9 mouse cellular contexts compared by ENCODE assay signal in the genomic region with DNA sequence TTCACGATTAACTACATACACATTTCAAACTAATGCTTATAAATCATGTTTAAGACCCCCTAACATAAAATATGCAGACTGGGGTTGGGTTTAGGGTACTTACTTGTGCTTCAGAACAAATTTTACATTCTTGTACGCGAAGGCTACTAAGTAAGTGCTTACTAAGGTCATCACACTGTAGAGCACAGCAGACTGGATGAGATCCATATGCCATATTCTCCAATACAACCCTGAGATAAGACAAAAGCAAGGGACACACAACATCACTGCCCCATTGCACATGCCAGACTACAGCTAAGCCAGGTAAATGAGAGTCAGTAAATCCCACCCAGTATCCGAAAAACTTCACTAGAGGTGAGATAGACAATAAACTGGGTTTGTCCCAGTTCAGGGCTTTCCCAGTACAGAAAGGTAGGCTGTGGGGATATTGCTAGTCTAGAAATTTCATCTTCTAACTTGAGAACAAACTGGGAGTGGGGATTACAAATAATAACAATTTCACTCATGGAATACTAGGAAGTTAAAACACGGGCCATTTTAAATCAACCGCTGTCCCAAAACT. TPM values are rescaled to one million over a fixed set of nuclear protein-coding genes. Genes with fewer than 3 reads are reported as not detected.
A peak's percentile ranks its signal among the peaks of the same experiment; 100 is the strongest.
DNase-seq lines count a peak whose midpoint lies in the region; ATAC-seq and TF ChIP-seq lines count a peak whose summit lies in the region.
"Had no signal": no experiment of that assay in that cellular context is flagged by ENCODE, and none has a peak within 500 bp of the region (broad histone marks: within the 10 kb centered on the region; RNA-seq: fewer than 3 reads in every experiment).

No protein-coding gene starts in this region.

- H3K4me1 ChIP-seq in heart, embryonic 15.5 days (replicated peaks): peaks cover 12% of the 10 kb centered on the region
- peaks cover 9 to 13% of the 10 kb centered on the region in 2 experiments for H3K4me1 ChIP-seq in MEL (ENCODE audit: control insufficient read depth in 1 of 2, insufficient read depth in 2 of 2, low read length in 2 of 2)
- H3K4me1 ChIP-seq in hindbrain, embryonic 11.5 days (replicated peaks; ENCODE audit: control insufficient read depth, insufficient read depth, low read length): no peaks in the 10 kb centered on the region
- H3K4me1 ChIP-seq in midbrain, embryonic 11.5 days (ENCODE audit: control insufficient read depth, insufficient read depth, low read length): peaks cover 6% of the 10 kb centered on the region; the same call in 1 of the 2 replicates

- H3K27me3 ChIP-seq in heart, embryonic 15.5 days: no peaks in the 10 kb centered on the region
- no peaks in the 10 kb centered on the region for H3K27me3 ChIP-seq in MEL (ENCODE audit: control insufficient read depth in 1 of 2, insufficient read depth in 2 of 2, low read length in 2 of 2)
- H3K27me3 ChIP-seq in hindbrain, embryonic 11.5 days (ENCODE audit: control insufficient read depth, insufficient read depth, low read length): no peaks in the 10 kb centered on the region
- no peaks in the 10 kb centered on the region for H3K27me3 ChIP-seq in midbrain, embryonic 11.5 days (ENCODE audit: control insufficient read depth, insufficient read depth, low read length)
- H3K27me3 ChIP-seq: Patski had no signal

- TF ChIP-seq EP300 in MEL (IDR thresholded peaks at IDR 0.05; ENCODE audit: low read depth in 1 of 2, low read length in 2 of 2): no peak

- no peaks in the 10 kb centered on the region for H3K9me3 ChIP-seq in heart, embryonic 15.5 days (replicated peaks)
- H3K9me3 ChIP-seq in MEL (replicated peaks; ENCODE audit: insufficient read depth, low read length): no peaks in the 10 kb centered on the region
- H3K9me3 ChIP-seq in hindbrain, embryonic 11.5 days (ENCODE audit: control insufficient read depth, low read length): no peaks in the 10 kb centered on the region
- no peaks in the 10 kb centered on the region for H3K9me3 ChIP-seq in midbrain, embryonic 11.5 days (ENCODE audit: control insufficient read depth, low read length)

- peaks cover 30% of the 10 kb centered on the region for H3K79me2 ChIP-seq in MEL (ENCODE audit: control insufficient read depth, insufficient read depth, low read length, poor library complexity)

- 32% methylated on average over 6 of the region's 6 CpGs for WGBS in heart, embryonic 15.5 days
- 43% methylated on average over 6 of the region's 6 CpGs for WGBS in hindbrain, embryonic 11.5 days
- 47% methylated on average over 6 of the region's 6 CpGs for WGBS in midbrain, embryonic 11.5 days

- TF ChIP-seq CTCF in MEL (IDR thresholded peaks at IDR 0.05 in 2 of 3, conservative IDR thresholded peaks at IDR 0.05 in 1 of 3; ENCODE audit: control insufficient read depth in 1 of 3, insufficient read depth in 1 of 3, low read depth in 2 of 3, low read length in 3 of 3, poor library complexity in 1 of 3, severe bottlenecking in 1 of 3): no peak

- H3K9ac ChIP-seq in heart, embryonic 15.5 days: peak overlapping the region; percentile 80
- H3K9ac ChIP-seq in MEL (ENCODE audit: control insufficient read depth, low read depth, low read length, poor library complexity, severe bottlenecking): peak overlapping the region; percentile 95
- peak overlapping the region; percentile 81 for H3K9ac ChIP-seq in hindbrain, embryonic 11.5 days (ENCODE audit: low read depth, low read length)
- H3K9ac ChIP-seq in midbrain, embryonic 11.5 days (ENCODE audit: low read length): peak overlapping the region; percentile 91

- H3K4me2 ChIP-seq in heart, embryonic 15.5 days: peak overlapping the region; percentile 73
- peak overlapping the region; percentile 69 for H3K4me2 ChIP-seq in hindbrain, embryonic 11.5 days (replicated peaks; ENCODE audit: low read depth, low read length)
- H3K4me2 ChIP-seq in midbrain, embryonic 11.5 days: peak overlapping the region; percentile 81

- H3K36me3 ChIP-seq in heart, embryonic 15.5 days: peaks cover 33% of the 10 kb centered on the region
- H3K36me3 ChIP-seq in MEL (ENCODE audit: control insufficient read depth in 1 of 2, insufficient read depth in 2 of 2, low read length in 2 of 2): peaks cover 30 to 39% of the 10 kb centered on the region in 2 experiments
- peaks cover 6% of the 10 kb centered on the region for H3K36me3 ChIP-seq in hindbrain, embryonic 11.5 days (ENCODE audit: control insufficient read depth, insufficient read depth, low read length)
- H3K36me3 ChIP-seq in midbrain, embryonic 11.5 days (ENCODE audit: control insufficient read depth, insufficient read depth, low read length): peaks cover 13% of the 10 kb centered on the region

- no peak for TF ChIP-seq RAD21 in MEL (IDR thresholded peaks at IDR 0.05; ENCODE audit: low read depth, low read length)

- peak overlapping the region; percentile 88 for H3K27ac ChIP-seq in heart, embryonic 15.5 days
- H3K27ac ChIP-seq in MEL (ENCODE audit: control insufficient read depth, low read depth, low read length): no peak overlapping the region
- 0 out of 2 replicates have a peak overlapping the region, but pooled peaks have one; percentile 80 for H3K27ac ChIP-seq in hindbrain, embryonic 11.5 days (ENCODE audit: low read depth, low read length)
- peak overlapping the region; percentile 75 for H3K27ac ChIP-seq in midbrain, embryonic 11.5 days (ENCODE audit: low read depth, low read length)

- no peak for ATAC-seq in heart, embryonic 15.5 days (replicated peaks; ENCODE audit: insufficient number of reproducible peaks, insufficient read depth, low FRiP score, low read depth)
- ATAC-seq in hindbrain, embryonic 11.5 days (ENCODE audit: low FRiP score): no peak
- no peak for ATAC-seq in midbrain, embryonic 11.5 days (ENCODE audit: low FRiP score)

- no peak for DNase-seq in heart, adult 9 months (ENCODE audit: low spot score in 2 of 2)
- peak; percentile 37 for DNase-seq in MEL (ENCODE audit: low read depth, low spot score)
- peak; percentile 14 for DNase-seq in hindbrain, embryonic 11.5 days (ENCODE audit: low spot score)
- peak; percentile 88 for DNase-seq in midbrain, embryonic 11.5 days (ENCODE audit: low spot score, missing footprints)
- DNase-seq in cerebellum, postnatal 10 days: no peak
- no peak for DNase-seq in right cerebral cortex, postnatal 4 days
- DNase-seq in urinary bladder, postnatal 10 days (ENCODE audit: low spot score): no peak

- peak overlapping the region; percentile 76 for H3K4me3 ChIP-seq in heart, embryonic 15.5 days
- H3K4me3 ChIP-seq in MEL (ENCODE audit: control insufficient read depth in 1 of 2, insufficient read depth in 1 of 2, low read depth in 2 of 2, low read length in 2 of 2): peak overlapping the region; percentile 97 to 100
- peak overlapping the region; percentile 77 for H3K4me3 ChIP-seq in hindbrain, embryonic 11.5 days (ENCODE audit: low read depth, low read length)
- peak overlapping the region; percentile 87 for H3K4me3 ChIP-seq in midbrain, embryonic 11.5 days (ENCODE audit: low read depth, low read length)

- no peak for TF ChIP-seq POLR2A in MEL (IDR thresholded peaks at IDR 0.05; ENCODE audit: control insufficient read depth in 1 of 2, insufficient read depth in 1 of 2, low read depth in 1 of 2, low read length in 2 of 2, poor library complexity in 1 of 2)

TF ChIP-seq in MEL, 35 proteins besides CTCF, POLR2A, EP300 and RAD21:
- TF ChIP-seq SMC3 (IDR thresholded peaks at IDR 0.05; ENCODE audit: low read depth, low read length): no peak
- TF ChIP-seq KAT2A (conservative IDR thresholded peaks at IDR 0.05; ENCODE audit: low read depth, low read length): no peak
- TF ChIP-seq GATA1 (IDR thresholded peaks at IDR 0.05; ENCODE audit: low read depth, low read length): 0 out of 2 replicates have a peak, but pooled peaks have one; percentile 2
- TF ChIP-seq MAFK (IDR thresholded peaks at IDR 0.05; ENCODE audit: borderline replicate concordance, low read depth, low read length): 0 out of 2 replicates have a peak, but pooled peaks have one; percentile 48

RNA-seq across cellular contexts. Expression of a gene that starts 1.1 kb away (rescaled TPM):
- polyA plus RNA-seq in heart, embryonic 15.5 days (2015; fragmentation: Nextera tagmentation; extraction: Ambion mirVana): 193 and 207 TPM in 2 replicates
- total RNA-seq in MEL (2012; rRNA removed): 129 and 131 TPM in 2 replicates
- 100 to 1,000 TPM; 105 to 125 TPM for polyA plus RNA-seq in MEL (2012; ENCODE audit: insufficient read depth in 1 of 2, insufficient read length in 2 of 2, low read depth in 1 of 2, low replicate concordance in 2 of 2, missing spikeins in 1 of 2)
- 271 and 282 TPM in 2 replicates for polyA plus RNA-seq in hindbrain, embryonic 11.5 days (2014; fragmentation: Nextera tagmentation; extraction: Ambion mirVana)
- 295 and 322 TPM in 2 replicates for polyA plus RNA-seq in midbrain, embryonic 11.5 days (2014; fragmentation: Nextera tagmentation; extraction: Ambion mirVana)

Comparison
In these comparisons a context has a peak if more than half of its experiments do, and no peak if none do; other contexts are left out.
1. DNase-seq: peak in MEL (single experiment), hindbrain, embryonic 11.5 days (single experiment) and midbrain, embryonic 11.5 days (single experiment); none in heart, adult 9 months (0 of 2), cerebellum, postnatal 10 days (0 of 2), right cerebral cortex, postnatal 4 days (single experiment) and urinary bladder, postnatal 10 days (single experiment).
2. Peak in every context shown above with its lines, with median percentiles within 50 percentile points of each other: H3K4me2 ChIP-seq, H3K4me3 ChIP-seq and H3K9ac ChIP-seq.